Mouse (Mus musculus) C2C12 (cell line): ENCODE measurements at regions not wholly inside any gene's neighbourhood (a gene's known extent, or its start where the extent isn't known, plus 50 kb on each side); places are given as distances from the start of the nearest gene placed in this dataset.

ENCODE experiments used
- H3K27me3 ChIP-seq: one replicate; pipeline ENCODE4 v1.6.1; 2011; ENCODE audit not compliant: control insufficient read depth, insufficient read depth, insufficient read length
- H3K36me3 ChIP-seq: one replicate; pipeline ENCODE4 v1.6.1; 2011; ENCODE audit not compliant: control insufficient read depth, insufficient read depth
- H3K4me3 ChIP-seq: one replicate; pipeline ENCODE4 v1.5.1; 2011; ENCODE audit warnings: mild to moderate bottlenecking, control low read depth; ENCODE audit not compliant: poor library complexity, insufficient read depth, severe bottlenecking
- H3K79me2 ChIP-seq: one replicate; pipeline ENCODE4 v1.6.1; 2011; ENCODE audit not compliant: control insufficient read depth, insufficient read depth
- H3K79me3 ChIP-seq: one replicate; pipeline ENCODE4 v1.6.1; 2011; ENCODE audit warnings: low read depth, control low read depth
- H3ac ChIP-seq: one replicate; pipeline ENCODE3; 2011; ENCODE audit warnings: low read depth; ENCODE audit not compliant: control insufficient read depth, insufficient read length
- CEBPB ChIP-seq: IDR thresholded peaks from one replicate; pipeline ENCODE4 v1.6.1; 2011; ENCODE audit warnings: low read depth, mild to moderate bottlenecking, control low read depth, moderate library complexity
- CTCF ChIP-seq: IDR thresholded peaks from one replicate; pipeline ENCODE4 v1.5.1; 2011; ENCODE audit not compliant: control insufficient read depth, insufficient read depth, insufficient read length
- FOSL1 ChIP-seq: IDR thresholded peaks from one replicate; pipeline ENCODE4 v1.8.0; 2011; ENCODE audit warnings: mild to moderate bottlenecking, low read length; ENCODE audit not compliant: poor library complexity, insufficient read depth, severe bottlenecking
- MAX ChIP-seq: IDR thresholded peaks from one replicate; pipeline ENCODE4 v1.6.1; 2011; ENCODE audit warnings: mild to moderate bottlenecking, control low read depth
- MYOD1 ChIP-seq: IDR thresholded peaks from one replicate; pipeline ENCODE4 v1.6.1; 2011; ENCODE audit warnings: low read depth; ENCODE audit not compliant: control insufficient read depth, insufficient read length
- MYOG ChIP-seq: IDR thresholded peaks from one replicate; pipeline ENCODE4 v1.6.1; 2011; ENCODE audit not compliant: control insufficient read depth, insufficient read length; ENCODE audit errors: extremely low read depth
- USF1 ChIP-seq: IDR thresholded peaks from one replicate; pipeline ENCODE4 v1.6.1; 2011; ENCODE audit warnings: low read depth, mild to moderate bottlenecking, control low read depth, moderate library complexity

GRCm38 (mm10) chr4:7583851-7584250 is 655.0 kb downstream of the Car8 start:
- H3K36me3 ChIP-seq, result no peaks in the 10 kb centered on the region

GRCm38 (mm10) chr4:7581931-7582330 is 656.9 kb downstream of the Car8 start:
- H3K79me3 ChIP-seq, result no peaks in the 10 kb centered on the region
- H3K36me3 ChIP-seq, result no peaks in the 10 kb centered on the region
- no peak for TF ChIP-seq FOSL1
- no peak for TF ChIP-seq MYOD1
- no peak for TF ChIP-seq MAX
- no peak for TF ChIP-seq MYOG
- no peak for TF ChIP-seq CEBPB
- no peak for TF ChIP-seq CTCF
- no peak for TF ChIP-seq USF1
- no peak overlapping the region for H3K4me3 ChIP-seq
- no peaks in the 10 kb centered on the region for H3K27me3 ChIP-seq
- no peaks in the 10 kb centered on the region for H3K79me2 ChIP-seq
- H3ac ChIP-seq, result no peak overlapping the region

More at GRCm38 (mm10) chr4:7583851-7584250, 655.0 kb downstream of the Car8 start:
- Histone ChIP-seq H3K79me3 (no peaks in the 10 kb centered on the region), H3ac (no peak overlapping the region), H3K4me3 (no peak overlapping the region), H3K27me3 (no peaks in the 10 kb centered on the region), H3K79me2 (no peaks in the 10 kb centered on the region)
- TF ChIP-seq FOSL1 (no peak), USF1 (no peak), CEBPB (no peak), MYOD1 (no peak), MYOG (no peak), CTCF (no peak), MAX (no peak)

GRCm38 (mm10) chr4:7581220-7581916 is 657.5 kb downstream of the Car8 start:
- Histone ChIP-seq H3ac (no peak overlapping the region), H3K79me2 (no peaks in the 10 kb centered on the region), H3K79me3 (no peaks in the 10 kb centered on the region), H3K36me3 (no peaks in the 10 kb centered on the region), H3K27me3 (no peaks in the 10 kb centered on the region), H3K4me3 (no peak overlapping the region)
- TF ChIP-seq MAX (no peak), CTCF (no peak), CEBPB (no peak), MYOG (no peak), MYOD1 (no peak), USF1 (no peak), FOSL1 (no peak)

GRCm38 (mm10) chr4:7580554-7581219 is 658.2 kb downstream of the Car8 start:
- Histone ChIP-seq H3K27me3 (no peaks in the 10 kb centered on the region), H3K36me3 (no peaks in the 10 kb centered on the region), H3K4me3 (no peak overlapping the region), H3K79me2 (no peaks in the 10 kb centered on the region), H3K79me3 (no peaks in the 10 kb centered on the region), H3ac (no peak overlapping the region)
- no peak for TF ChIP-seq MYOG
- no peak for TF ChIP-seq USF1
- TF ChIP-seq FOSL1, result no peak
- TF ChIP-seq CTCF, result no peak
- no peak for TF ChIP-seq MAX
- no peak for TF ChIP-seq CEBPB
- no peak for TF ChIP-seq MYOD1

- TF ChIP-seq CTCF (no peak), MAX (no peak), USF1 (no peak), FOSL1 (no peak), CEBPB (no peak), MYOG (no peak), MYOD1 (no peak)
- no peaks in the 10 kb centered on the region for H3K79me2 ChIP-seq
- no peak overlapping the region for H3ac ChIP-seq
- no peaks in the 10 kb centered on the region for H3K27me3 ChIP-seq
- H3K36me3 ChIP-seq, result no peaks in the 10 kb centered on the region
- no peaks in the 10 kb centered on the region for H3K79me3 ChIP-seq
- no peak overlapping the region for H3K4me3 ChIP-seq
Observed at GRCm38 (mm10) chr4:7574011-7574410, 664.8 kb downstream of the Car8 start.

- TF ChIP-seq MYOD1 (no peak), USF1 (no peak), CEBPB (no peak), MYOG (no peak), CTCF (no peak), MAX (no peak), FOSL1 (no peak)
- H3K36me3 ChIP-seq, result no peaks in the 10 kb centered on the region
- no peak overlapping the region for H3ac ChIP-seq
- H3K27me3 ChIP-seq, result no peaks in the 10 kb centered on the region
- no peaks in the 10 kb centered on the region for H3K79me2 ChIP-seq
- H3K4me3 ChIP-seq, result no peak overlapping the region
- no peaks in the 10 kb centered on the region for H3K79me3 ChIP-seq
Observed at GRCm38 (mm10) chr4:7567687-7568393, 671.0 kb downstream of the Car8 start.
